Mouse (Mus musculus) brain, embryonic 14.5 days (tissue): ENCODE measurements at regions not wholly inside any gene's neighbourhood (a gene's known extent, or its start where the extent isn't known, plus 50 kb on each side); places are given as distances from the start of the nearest gene placed in this dataset.

ENCODE experiments used
- CTCF ChIP-seq: fragments of 200-500 bp; IDR thresholded peaks from 2 replicates; pipeline ENCODE4 v1.5.1; 2012; ENCODE audit warnings: inconsistent platforms, mild to moderate bottlenecking, moderate library complexity, borderline replicate concordance; ENCODE audit not compliant: insufficient read depth, insufficient read length; ENCODE audit errors: extremely low read depth
- POLR2A ChIP-seq: fragments of 200-500 bp; IDR thresholded peaks from 2 replicates; pipeline ENCODE4 v1.6.1; 2012; ENCODE audit warnings: mild to moderate bottlenecking, inconsistent platforms, borderline replicate concordance; ENCODE audit not compliant: poor library complexity, insufficient read depth, insufficient read length, severe bottlenecking; ENCODE audit errors: extremely low read depth

- TF ChIP-seq CTCF: no peak
- no peak for TF ChIP-seq POLR2A
Observed at GRCm38 (mm10) chr17:77034285-77034684, 1165.8 kb upstream of the Crim1 start.
